Mouse (Mus musculus): Measurements from ENCODE around the gene Srsf3.

- TF ChIP-seq POLR2A (IDR thresholded peaks at IDR 0.05; ENCODE audit: insufficient read depth, low read depth, low read length) (no peak), EP300 (IDR thresholded peaks at IDR 0.05; ENCODE audit: insufficient read depth, low read depth, low read length) (no peak), CTCF (IDR thresholded peaks at IDR 0.05) (no peak)
These were observed 41.1 kb upstream of the Srsf3 start for GRCm38 (mm10) chr17:28991286-28991685.

Measured in heart, adult 2 months (tissue).